Mouse (Mus musculus) spleen, embryonic (tissue): Measurements from ENCODE around the gene Trim33.

Experiments
- CTCF ChIA-PET: fragments of 350-600 bp; sonication (Branson Sonifier 250); formaldehyde crosslinking; loops from one replicate; lab custom pipeline; 2022; lab: Charles Lee

Trim33 gene

DNA sequence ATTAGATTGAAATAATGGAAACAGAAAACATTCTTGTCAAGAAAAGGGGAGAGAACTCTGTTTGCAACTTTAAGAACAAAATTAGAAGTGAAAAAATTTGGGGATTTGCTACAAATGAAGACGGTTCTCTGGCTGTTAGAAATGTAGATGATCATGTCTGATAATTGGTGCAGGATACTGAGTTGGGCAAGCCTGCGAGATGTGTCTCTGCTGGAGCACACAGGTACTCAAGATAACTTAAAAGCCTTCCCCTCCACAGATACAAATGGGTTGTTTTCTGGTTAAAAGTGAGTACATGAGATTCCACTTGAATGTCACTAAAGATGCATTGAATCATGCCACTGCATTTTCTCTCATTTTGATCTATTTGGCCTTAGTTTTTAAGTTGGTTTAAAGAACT, 74.9 kb downstream of the Trim33 start:
- CTCF ChIA-PET, result no interaction called here

DNA sequence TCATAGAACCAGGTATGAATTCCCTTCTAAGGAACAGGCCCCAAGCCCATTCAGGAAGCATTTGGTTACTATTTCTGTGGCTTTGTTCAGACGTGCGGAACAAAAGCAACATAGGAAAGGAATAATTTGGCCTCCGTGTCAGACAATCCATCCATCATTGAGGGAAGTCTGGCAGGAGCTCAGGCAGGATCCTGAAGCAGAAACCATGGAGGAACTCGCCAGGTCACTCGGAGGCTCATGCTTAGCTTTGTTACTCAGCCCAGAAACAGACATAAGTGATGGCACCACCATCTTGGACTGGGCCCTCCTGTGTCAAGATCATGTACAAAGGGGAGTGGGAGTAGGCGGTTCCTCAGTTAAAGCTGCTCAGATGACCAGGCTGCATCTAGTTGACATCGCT, 82.1 kb downstream of the Trim33 start:
- CTCF ChIA-PET, result no interaction called here

DNA sequence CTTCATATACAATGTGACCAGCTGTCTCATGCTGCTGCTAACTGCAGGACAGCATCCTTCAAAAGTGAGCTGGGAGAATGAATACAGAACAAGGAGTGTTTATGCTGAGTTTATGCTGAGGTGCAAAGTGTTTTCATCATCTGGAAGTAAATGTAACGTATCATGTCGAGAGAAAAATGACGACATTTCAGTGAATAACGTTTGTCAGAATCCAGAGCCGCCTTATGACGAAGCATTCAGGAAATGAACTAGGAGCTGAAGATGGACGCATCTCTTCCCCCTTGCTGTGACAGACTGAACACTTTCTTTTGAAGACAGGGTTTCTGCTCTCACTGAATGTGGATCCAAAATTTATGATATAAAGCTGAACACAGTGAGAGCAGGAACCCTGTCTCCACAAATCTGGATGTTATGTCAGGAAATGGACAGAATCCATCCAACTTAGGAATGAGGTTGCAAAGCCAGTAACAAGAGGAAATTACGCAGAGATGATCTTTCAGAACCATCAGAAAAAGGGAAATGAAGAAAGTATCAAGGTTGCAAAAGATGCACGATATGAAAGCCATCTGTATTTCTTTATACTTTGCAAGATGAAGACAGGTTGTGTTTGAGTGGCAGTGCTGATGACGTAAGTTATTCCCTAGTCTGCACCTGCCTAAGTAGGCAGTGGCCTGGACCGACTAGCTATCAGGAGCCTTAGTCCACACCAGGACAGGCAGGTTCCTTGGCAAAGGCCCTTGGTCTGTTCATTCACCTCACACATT, 85.3 kb downstream of the Trim33 start:
- CTCF ChIA-PET, result no interaction called here

DNA sequence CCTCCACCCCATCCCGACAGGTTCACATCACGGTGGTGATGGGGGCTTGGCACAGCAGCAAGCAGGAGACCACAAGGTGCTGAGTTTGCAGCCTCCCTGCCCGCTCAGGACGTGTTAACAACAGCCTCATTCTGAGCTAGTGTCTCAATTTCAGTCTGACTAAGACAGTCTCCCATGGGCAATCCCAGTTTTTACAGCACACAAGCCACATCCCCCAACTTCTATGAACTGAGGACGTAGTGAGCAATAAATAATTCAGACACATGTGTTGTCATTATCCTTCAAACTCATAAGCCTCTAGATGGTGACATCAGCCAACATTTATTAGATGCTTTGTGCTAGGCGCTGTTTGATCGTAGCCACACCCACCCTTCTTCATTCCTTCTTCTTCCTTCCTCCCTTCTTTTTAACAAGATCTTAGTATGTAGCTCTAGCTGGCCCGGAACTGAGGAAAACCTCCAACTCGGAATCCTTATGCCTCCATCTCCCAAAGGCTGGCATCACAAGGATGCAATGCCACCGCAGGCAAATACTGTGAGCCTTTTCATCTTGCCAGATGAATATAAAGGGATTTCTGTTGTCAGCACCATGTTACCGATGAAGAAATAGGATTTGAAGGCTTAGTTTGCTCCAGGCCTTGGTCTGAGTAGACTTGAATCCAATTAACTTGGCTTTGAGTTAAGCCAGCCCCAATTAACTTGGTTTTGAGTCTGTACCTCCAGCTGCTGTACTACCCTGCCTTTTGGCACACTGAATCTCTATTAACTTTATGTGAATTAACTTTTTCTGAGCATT, 88.3 kb downstream of the Trim33 start:
- CTCF ChIA-PET, result interaction anchor here (0.7 kb wide), 1 partner anchor 48 kb away, joined by 3 read pairs; no protein-coding TSS in a partner anchor

DNA sequence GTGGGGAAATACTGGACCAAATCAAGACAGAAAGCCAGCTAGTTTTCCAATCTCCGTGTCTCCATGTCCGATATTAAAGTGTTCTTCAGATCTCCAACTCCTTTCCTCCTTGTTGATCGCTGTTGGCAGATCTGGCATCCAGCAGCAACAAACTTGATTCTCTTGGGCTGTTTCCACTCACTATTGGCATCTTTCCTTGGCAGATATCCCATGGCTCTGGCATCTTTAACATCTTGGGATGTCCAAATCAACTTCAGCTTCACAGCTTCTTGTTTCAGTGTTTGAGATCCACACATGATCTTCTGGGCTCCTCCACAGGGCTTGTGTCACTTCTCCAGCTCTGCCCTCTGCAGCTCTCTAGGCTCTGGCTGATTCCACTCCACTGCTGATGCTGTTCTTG, 89.6 kb downstream of the Trim33 start:
- CTCF ChIA-PET, result no interaction called here

DNA sequence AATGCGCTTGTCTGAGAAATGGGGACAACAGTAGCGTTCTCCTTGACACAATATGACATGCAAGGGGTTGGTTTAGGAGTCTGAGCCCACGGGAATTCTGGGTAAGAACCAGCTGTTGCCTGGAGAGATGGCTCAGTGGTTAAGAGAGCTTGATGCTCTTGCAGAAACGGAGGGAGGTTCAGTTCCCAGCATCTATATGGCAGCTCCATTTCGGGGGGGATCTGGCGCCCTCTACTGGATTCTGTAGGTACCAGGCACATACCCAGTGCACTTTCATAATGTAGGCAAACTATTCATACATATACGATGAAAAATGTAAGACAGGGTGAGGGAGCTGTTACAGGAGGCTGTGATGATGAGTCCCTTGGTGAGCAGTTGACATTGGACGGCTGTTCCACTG, 94.9 kb downstream of the Trim33 start:
- CTCF ChIA-PET, result interaction anchor here (0.6 to 1.5 kb wide), 3 partner anchors 61 to 445 kb away, joined by 3 to 4 read pairs (median 3); partner anchors contain the start of gene Trim33

DNA sequence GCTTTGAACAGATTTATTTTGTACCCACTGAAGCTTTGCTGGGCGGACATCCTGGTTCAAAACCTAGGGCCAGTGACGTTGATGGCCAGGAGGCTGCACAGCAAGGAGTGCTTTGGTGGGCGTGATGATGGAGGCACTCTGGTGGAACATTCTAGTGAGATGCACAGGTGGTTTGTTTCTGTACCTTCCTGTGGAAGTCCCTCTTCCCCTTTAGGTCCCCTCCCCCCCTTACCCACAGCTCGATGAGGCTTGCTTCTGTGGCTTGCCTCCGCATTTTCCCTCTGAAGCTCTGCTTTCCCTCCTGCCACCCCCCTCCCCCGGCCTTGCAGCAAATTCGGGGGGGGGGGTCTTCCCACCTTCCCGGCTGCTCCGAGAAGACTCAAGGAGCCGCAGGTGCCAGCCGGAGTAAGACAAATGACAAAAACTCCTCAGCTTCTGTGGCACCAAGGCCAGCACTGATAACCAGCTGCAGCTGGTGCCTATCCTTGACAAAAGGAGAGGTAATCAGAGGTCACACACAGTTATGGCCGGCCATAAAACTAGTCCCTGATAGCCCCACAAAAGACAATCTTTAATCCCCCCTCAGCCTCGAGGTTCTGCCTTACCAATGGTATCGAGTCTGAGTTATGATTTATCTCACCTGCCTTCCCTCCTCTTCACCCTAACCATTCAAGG, 96.2 kb downstream of the Trim33 start:
- CTCF ChIA-PET, result interaction anchor here (0.6 to 1.5 kb wide), 4 partner anchors 11 to 626 kb away, joined by 3 to 5 read pairs (median 4); partner anchors contain the start of gene Trim33

DNA sequence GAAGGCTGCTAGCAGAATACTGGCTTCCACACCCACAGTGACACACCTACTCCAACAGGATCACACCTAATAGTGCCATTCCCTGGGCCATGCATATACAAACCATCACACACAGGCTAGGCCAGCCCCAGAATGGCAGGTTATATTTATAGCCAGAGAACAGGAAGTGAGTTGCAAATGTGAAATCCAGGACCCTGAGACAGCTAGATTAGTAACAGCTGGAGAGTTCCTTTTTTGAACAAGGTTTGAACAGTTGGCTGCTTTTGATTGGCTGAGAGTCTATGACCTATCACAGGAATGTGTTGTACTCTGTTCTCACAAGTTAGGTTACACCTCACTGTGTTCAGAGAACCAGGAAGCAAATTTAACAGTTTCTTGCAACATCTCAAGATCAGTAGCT, 98.9 kb downstream of the Trim33 start:
- CTCF ChIA-PET, result no interaction called here

DNA sequence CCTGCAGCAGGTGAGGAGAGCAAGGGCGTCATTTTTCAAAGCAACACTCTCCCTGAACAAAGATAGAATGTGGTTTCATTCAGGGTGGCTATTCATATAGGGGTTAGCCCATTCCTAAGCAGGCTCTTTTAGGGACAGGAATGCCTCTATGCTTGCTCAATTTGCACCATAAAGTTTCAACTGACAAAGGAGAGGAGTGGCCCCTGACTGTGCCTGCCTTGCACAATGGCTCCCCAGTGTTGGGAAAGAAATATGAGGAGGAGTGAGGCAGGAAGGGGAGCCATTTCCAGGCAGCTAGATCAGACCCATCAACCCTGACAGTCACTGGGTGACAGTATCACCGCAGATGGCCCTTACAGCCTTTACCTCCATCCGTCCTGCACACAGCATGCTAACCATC, 100.3 kb downstream of the Trim33 start:
- CTCF ChIA-PET, result no interaction called here

DNA sequence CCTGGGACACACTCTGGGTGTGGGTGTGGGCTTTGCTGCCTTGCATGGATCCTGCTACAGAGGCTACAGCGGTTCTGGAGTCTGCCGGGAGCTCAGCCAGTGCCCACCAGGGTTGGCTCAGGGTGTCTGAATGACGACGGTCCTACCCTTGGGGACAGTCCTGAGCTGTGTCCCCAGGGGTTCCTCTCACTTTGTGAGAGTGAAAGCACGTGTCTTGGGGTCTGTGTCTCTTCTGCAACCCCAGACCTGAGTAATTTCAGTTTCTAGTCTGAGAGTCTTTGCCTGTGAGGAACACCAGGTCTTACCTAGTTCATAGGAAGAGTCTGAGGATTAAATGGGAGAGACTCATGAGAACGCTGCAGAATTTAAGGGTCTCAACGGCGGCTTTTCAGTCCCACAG, 101.7 kb downstream of the Trim33 start:
- CTCF ChIA-PET, result interaction anchor here (0.5 kb wide), 1 partner anchor 56 kb away, joined by 4 read pairs; no protein-coding TSS in a partner anchor

DNA sequence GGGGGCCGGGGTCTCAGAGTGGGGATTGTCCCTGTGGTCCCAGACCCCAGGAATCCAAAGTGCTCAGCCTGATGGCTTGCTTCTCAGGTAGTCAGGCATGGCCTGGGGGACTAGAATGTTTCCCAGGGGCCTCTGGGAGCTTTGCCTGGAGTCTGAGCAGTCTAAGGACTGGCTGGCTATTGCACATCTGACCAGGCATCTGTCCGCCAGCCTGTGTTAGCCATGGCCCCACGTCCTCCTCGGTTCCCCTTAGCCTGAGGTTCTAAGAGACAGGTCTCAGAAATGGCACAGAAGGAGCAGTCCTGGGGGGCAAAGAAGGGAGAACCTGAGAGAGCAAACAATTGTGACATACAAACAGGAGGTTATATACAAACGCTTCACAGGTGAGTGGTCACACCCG, 102.3 kb downstream of the Trim33 start:
- CTCF ChIA-PET, result no interaction called here

DNA sequence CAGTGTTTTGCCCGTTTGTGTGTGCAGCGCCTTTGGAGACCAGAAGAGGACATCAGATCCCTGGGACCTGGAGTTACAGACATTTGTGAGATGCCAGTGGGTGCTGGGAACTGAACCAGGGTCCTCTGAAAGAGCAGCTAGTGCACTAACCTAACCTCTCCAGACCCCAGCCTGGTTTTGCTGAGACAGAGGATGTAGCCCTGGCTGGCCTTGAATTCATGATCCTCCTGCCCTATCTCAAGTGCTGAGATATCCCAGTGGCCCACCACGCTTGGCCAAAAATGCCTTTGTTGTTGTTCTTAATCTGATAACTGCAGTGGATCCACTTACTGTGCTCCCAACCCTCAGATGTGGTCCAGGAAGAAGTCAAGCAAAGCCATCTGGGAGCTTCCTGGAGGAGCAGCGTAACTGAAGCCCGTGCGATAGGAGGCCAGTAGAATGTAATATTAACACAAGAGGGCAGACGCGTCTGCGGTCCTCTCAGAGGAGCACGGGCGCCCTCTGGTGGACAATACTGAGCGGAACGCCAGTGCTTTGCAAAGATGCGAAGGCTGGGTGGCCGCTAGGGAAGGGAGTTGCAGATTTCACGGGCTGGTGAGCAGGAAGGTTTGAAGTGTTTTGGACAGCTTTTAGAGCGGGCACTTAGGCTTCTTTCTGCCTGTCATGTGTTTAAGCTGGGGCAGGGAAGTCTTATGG, 103.9 kb downstream of the Trim33 start:
- CTCF ChIA-PET, result interaction anchor here (0.7 to 1.1 kb wide), 3 partner anchors 58 to 362 kb away, joined by 3 to 14 read pairs (median 3); partner anchors contain the start of gene Trim33

DNA sequence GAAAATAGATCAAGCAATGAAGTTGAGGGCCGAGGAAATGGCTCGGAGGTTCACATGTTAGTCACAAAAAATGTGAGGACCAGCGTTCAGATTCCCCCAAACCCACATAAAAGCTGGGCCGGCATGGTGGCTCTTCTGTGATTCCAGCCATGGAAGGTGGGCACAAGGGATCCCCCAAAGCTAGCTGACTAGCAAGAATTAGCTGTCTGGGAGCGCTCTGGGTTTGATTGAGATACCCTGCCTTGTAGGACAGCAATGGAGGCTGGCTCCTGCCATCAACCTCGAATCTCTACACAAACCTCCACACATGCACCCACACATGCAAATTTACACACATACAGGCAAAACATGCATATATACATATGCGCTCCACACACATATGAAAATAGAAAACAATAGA, 105.4 kb downstream of the Trim33 start:
- CTCF ChIA-PET, result no interaction called here

DNA sequence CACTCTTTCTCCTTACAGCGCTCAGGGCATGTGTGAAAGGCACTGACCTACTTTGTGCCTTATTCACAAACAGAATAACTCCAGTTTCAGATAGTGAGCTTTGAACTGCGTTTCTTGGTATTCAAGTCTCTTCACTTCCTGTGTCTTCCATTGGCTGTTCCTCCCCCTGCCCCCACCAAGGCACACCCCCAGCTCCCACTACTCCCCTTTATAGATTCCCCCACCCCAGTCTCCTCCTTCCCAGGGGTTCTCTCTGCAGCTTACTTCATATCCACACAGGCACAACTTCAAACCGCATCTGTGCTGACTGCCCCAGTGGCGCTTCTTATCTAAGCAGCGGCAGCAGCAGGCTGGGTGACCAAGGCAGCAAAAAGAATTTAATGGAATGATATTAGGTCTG, 105.9 kb downstream of the Trim33 start:
- CTCF ChIA-PET, result no interaction called here

DNA sequence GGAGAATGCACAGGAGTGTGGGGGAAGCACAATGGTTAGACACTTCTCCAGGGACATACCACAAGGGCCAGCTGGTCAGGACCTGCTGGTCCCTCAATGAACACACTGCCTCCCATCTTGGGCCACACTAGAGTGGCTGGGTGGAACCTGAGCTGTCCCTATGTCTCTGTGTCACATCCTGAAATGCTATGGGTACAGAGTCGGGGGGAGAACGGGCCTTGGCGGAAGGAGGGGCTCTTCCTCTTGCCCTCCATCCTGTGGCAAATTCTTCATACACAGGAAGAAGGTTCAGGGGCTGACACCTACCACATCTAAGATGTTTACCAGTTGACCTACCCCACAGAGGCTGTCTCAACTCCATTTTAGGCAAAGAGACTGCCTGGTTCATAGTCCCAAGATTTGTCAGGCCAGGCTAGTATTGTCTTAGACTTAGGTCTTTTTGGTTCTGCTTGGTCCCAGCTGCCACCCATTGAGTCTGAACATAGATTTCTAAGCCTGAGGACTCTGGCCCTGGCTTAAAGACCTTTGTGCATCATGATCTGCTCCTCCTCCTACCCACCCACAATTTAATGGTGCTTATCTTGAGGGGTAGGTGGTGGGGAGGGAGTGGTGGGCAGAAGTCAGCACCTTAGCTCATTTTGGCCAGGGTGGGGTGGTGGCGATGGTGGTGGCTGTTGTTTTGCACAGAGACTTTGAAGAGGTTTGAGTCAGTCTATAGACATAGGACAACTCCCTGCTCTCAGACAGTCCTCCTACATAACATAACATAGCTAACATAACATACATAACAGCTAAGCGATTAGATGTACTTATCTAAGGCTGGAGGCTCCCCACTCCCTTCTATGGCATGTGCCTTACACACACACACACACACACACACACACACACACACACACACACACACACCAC, 106.5 kb downstream of the Trim33 start:
- CTCF ChIA-PET, result interaction anchor here (0.6 kb wide), 1 partner anchor 11 kb away, joined by 5 read pairs; no protein-coding TSS in a partner anchor

DNA sequence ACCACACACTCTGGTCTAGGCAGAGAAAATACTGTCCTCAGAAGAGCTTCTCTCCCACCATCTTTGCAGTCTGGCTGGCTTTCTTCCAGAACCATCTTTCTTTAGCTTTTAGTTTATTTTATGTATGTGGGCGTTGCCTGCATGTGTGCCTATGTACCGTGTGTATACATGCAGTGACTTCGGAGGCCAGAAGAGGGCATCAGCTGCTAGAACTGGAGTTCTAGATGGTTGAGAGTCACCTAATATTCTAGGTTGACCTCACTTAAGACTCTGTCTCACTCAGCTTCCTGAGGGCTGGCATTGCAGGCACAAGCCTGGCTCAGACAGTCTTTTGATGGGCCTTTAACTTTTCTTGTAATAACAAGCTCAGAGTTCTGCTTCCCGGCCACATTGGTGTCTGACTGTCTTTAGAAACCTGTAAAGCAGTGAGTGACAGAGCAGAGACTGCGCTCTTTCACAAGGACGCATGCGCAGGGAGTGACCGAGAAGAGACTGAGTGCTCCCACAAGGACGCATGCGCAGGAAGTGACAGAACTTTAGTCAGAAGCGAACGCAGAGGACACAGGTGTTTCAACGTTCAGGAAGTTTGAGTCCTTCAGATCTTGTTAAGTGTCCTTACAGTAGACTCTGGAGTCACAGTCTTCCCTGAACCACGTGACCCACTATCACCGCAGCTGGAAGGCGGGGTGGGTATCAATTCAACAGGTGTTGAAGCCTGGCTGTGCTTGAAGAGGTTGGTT, 107.4 kb downstream of the Trim33 start:
- CTCF ChIA-PET, result interaction anchor here (0.6 kb wide), 1 partner anchor 11 kb away, joined by 5 read pairs; no protein-coding TSS in a partner anchor

DNA sequence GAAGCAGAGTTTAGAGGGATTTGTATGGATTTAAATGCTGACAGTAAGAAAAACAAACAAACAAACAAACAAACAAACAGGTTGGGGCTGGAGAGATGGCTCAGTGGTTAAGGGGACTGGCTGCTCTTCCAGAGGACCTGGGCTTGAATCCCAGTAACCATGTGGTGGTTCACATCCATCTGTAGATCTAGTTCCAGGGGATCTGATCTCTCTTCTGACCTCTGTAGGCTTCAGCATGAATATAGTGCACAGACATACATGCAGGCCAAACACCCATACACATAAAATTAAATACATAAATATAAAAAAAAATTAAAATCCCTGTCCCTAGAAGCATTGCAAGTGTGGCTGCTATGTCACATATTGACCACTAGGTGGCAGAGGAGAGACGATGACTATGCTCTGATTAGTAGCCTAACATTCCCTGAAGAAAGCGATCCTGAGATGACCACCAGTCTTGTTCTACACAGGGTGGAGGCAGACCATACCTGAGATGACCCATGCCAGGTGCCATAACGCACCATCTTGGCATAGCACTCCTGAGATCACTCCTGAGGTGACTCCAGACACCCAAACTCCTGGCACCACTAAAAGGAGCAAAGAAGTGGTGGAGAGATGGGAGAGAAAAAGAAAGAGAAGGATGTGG, 113.6 kb downstream of the Trim33 start:
- CTCF ChIA-PET, result no interaction called here

DNA sequence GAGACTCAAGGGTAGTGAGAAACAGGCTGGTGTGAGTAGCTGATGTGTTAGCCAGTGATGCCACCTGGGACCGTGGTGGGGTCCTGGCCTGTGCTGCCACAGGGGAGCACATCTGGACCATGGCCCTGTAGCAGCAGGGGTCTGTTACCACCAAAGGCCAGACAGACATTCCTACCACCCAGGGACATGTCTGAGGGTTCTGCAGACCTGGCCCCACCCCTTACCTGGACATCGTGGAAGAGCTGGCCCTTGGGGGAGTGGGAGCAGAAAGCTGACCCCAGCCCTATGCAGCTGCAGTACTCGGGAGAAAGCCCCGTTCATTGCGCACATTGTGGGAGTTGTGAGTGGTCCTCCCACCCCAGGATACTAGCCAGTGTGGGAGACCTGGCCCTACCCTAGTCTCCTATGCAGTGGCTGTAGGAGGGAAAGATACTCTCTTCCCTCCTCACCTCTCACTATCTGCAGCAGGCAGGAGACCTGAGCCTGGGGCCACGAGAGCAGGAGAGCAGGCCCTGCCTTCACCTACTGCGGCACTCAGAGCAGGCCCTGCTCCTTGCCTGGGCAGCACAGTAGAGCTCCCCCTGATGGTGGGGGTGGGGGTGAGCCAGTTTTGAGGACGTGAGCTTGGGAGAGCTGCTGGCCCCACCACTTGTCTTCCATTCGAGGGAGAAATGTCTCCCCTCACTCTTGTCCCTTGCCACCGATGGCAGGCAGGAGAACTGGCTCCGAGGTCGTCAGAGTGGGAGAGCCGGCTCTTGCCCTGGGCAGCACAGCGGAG, 114.4 kb downstream of the Trim33 start:
- CTCF ChIA-PET, result no interaction called here
